Mouse (Mus musculus) fat pad, adult 2 months (tissue): ENCODE data around the gene Olfr485.
"Not testable (repeated sequence)": the region's sequence is repeated elsewhere in the genome, so short reads cannot be mapped to it uniquely, and the experiment has no call there.

Source experiments
- DNase-seq: peaks from one replicate; pipeline ENCODE4 v3.0.0-alpha.2; 2011; ENCODE audit warnings: low read depth, low spot score; ENCODE audit errors: extremely low read depth

The Olfr485 gene

GRCm38 (mm10) chr7:108159771-108160170 lies at the start of gene Olfr485:
TSS of gene Olfr485 (minus strand) at chr7:108159871.
- DNase-seq, result no peak

DNA sequence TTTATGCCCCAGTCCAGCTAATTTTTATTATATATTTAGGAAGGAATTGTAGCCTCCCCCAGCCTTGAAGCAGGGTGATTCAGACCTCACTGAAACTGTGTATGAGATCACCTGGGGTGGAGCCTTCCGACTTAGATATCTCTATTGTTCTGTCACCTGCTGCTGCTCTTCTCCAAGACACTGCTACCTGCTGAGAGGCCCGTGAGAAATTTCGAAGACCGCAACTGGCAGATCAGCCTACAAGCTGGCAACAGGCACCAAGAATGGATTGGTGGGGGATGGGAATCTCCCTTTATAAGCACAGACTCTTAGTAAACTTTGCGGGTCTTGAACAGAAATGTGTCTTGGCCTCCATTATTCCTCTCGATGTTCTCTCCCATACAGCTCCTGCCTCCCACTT lies 37.3 kb upstream of the Olfr485 start:
- DNase-seq, result no peak

GRCm38 (mm10) chr7:108196337-108196736 lies 36.7 kb upstream of the Olfr485 start:
- not testable (repeated sequence) for DNase-seq

- DNase-seq, result not testable (repeated sequence)
Measured at GRCm38 (mm10) chr7:108192714-108193113, 33.0 kb upstream of the Olfr485 start.

DNA sequence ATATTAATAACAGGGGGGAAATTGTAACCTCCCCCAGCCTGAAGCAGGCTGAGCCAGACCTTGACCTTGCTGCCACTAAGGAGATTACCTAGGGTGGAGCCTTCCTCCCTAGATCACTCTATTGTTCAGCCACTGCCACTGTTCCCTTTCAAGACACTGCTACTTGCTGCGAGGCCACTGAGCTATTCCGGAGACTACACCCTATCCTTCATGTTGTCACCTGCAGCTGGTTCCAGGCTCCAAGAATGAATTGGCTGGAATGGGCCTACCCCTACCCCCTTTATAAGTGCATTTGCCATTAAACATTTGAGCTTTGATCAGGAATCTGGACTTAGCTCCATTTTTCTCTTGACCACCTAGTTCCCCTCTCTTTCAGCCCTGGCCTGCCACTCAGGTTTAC lies 31.5 kb upstream of the Olfr485 start:
- not testable (repeated sequence) for DNase-seq

DNA sequence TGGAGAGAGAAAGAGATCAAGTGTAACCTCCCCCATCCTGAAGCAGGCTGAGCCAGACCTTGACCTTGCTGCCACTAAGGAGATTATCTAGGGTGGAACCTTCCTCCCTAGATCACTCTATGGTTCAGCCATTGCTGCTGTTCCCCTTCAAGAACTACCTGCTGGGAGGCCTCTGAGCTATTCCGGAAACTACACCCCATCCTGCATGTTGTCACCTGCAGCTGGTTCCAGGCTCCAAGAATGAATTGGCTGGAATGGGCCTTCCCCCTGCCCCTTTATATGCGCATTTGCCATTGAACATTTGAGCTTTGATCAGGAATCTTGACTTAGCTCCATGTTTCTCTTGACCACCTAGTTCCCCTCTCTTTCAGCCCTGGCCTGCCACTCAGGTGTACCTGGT lies 25.6 kb upstream of the Olfr485 start:
- not testable (repeated sequence) for DNase-seq

- DNase-seq, result not testable (repeated sequence)
Measured at GRCm38 (mm10) chr7:108184401-108184800, 24.7 kb upstream of the Olfr485 start.

- not testable (repeated sequence) for DNase-seq
Measured at GRCm38 (mm10) chr7:108172642-108173041, 13.0 kb upstream of the Olfr485 start, which contains the start of gene Olfr486. TSS of gene Olfr486 (minus strand) at chr7:108172742.

GRCm38 (mm10) chr7:108127349-108127748 lies 32.3 kb downstream of the Olfr485 start, which contains the start of gene Olfr484:
TSS of gene Olfr484 (minus strand) at chr7:108127449.
- no peak for DNase-seq

DNA sequence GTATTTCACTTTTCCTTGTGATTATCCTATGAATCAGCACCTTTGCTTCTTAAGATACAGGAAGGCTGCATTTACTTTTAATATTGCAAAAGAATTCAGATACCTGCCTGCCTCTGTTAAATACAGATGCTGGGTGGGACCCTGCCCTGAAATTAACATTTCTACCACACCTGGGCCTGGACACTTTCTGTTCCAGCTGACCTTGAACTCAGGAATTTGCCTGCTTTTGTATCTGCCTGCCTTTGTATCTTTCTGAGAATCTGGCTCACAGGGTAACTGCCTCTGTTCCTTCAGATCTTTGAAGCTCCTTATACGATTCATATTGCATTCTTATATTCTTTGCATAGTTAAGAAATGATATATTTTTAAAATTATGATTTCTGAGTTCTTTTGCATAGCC lies 38.3 kb downstream of the Olfr485 start:
- no peak for DNase-seq

DNA sequence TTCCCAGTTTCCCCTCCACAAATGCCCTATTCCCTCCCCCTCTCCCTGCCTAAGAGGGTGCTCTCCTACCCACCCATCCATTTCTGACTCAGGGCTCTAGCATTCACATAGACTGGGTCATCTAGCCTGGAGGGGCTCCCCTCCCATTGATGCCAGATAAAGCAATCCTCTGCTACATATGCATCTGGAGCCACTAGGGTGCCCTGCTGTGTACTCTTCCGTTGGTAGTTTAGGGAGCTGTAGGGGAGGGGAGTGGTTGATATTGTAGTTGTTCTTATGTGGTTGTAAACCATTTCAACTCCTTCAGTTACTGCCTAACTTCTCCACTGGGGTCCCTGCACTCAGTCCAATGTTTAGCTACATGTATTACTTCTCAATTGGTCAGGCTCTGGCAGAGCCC lies 39.0 kb downstream of the Olfr485 start:
- no peak for DNase-seq
